Mouse (Mus musculus): Measurements from ENCODE around the gene Meis1.

The Meis1 gene

DNA sequence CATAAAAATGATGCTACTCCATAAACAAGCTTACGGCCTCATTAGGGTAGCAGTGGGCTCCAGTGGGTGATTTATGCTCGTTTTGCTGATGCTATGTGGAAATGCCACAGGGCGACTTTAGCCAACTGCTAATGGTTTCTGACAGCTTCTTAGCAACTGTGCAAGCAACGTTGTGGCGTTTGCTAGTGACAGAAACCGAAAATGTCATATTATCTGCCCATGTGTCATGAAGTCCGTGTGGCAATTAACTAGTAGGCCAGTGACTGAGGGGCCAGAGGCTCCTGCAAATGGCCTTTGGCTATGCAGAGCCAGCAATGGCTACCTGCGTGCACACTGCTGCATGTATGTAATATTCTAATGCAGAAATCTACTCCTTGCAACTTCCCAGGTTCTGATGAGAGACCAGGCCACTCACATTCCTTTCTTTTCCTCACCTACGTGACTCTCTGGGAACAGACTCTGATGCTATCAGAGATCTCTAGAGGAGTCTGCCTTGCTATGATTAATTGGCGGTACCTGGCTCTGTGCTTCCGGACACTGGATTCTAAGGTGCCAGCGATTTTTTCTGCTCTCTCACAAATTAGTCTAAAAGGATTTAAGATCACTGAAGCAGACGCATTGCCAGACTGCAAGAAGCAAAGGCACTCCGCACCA lies 73.7 kb downstream of the Meis1 start:
- no peak for DNase-seq

DNA sequence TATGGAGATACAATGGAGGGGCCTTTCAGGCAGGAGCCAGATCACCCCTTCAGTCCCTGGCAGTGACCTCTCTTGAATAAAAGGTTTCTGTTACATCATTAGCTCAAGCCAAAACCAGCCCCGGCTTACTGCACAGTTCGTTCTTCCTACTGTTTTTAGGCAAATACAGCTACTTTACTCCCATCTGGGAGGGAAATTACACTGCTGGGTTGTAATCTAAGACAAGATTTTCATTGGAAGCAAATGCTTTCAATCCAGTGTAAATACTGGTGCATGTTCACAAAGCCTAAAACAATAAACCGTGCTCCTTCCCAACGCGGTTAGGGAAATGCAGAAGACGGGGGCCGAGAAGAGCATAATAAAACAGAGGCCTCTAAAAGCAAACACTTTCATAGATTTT lies 74.6 kb downstream of the Meis1 start:
- no peak for DNase-seq

DNA sequence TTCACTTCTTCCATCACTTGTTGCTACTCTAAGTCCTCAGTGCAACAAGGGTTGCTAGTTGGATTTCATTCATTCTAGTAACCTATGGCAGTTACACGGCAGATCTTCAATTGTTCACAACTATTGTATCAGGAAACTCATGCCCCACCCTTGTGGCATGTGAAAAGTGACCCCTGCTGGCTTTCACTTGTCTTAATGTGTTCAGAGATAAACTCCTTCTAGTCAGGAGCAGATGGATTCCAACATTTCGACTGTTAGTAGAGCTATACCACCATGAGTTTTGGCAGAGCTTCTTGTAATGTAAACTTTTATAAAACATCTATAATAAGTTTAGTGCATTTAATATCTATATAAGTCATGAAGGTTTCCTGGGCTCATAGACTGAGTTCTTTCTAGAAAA lies 75.8 kb downstream of the Meis1 start:
- DNase-seq = no peak

DNA sequence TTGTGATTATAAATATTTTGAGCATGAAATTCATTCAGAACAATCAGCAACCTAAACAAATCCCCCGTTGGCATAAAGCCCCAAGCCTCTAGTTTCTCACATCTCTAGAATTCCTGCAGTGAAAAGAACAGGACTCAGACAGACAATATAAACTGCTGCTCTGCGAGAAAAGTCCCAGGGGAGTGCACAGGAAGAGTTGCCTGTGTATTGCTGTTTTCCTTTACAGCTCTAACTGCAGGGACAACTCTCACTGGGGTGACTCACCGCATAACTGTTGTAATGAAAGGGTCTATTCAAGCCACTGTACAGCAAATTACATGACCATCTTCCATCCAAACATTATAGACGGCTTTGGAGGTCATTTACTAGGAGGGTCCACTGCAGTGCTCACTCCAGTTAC lies 77.9 kb downstream of the Meis1 start:
- DNase-seq = no peak

DNA sequence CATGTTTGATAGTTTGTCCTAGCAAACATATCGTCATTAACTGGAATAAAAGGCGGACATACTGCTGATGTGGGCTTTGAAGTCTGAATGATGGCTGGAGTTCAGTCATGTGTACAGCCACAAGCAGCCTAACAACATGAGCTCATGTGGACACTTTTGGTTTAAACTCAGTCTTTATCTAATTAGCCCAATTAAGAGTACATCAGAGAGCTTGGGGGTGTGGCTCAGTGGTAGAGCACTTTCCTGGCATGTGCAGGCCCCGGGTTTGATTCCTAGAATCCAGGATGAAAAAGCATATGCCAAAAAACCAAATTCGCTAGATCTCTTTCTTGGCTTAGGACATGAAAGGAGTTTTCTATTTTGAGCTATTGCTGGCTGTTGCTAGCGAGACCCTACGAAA lies 83.9 kb downstream of the Meis1 start:
- no peak for DNase-seq

DNA sequence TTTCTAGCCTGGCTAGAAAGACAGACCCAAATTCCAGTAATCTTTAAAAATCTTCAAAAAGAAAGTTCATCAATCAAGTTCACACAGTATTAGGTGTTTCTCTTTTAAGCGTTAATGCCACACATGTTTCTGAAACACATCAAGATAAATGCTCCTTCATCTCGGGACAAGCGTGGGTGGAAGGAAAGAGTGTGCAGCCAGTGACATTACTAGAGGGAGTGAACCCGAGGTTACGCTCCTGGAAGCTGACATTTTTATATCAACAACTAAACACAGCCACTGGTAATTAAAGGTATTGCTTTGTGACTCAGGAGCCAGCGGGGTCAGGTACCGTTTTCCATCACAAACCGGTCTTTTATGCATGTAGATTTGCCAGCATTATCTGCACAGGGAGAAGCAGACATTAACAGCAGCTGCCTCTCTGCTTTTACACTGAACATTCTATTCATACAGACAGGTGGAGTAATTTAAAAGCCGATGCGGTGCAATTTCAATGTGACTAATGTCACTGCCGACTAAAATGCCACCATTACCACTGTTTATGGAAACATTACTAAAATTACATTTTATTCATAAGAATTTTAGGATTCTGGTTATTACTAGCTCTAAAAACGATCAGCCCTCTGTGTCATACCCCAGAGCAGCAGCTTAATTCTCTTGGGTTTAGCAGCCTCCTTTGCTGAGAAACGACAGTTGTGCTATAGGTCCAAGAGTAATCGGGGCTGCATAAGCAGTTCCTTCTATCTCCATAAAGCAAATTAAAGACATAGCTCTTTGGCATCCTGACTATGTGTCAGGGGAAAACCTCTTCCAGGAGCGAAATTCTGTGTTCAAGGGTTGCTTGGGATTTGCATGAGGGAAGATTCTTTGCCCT lies 87.5 kb downstream of the Meis1 start:
- DNase-seq = no peak

DNA sequence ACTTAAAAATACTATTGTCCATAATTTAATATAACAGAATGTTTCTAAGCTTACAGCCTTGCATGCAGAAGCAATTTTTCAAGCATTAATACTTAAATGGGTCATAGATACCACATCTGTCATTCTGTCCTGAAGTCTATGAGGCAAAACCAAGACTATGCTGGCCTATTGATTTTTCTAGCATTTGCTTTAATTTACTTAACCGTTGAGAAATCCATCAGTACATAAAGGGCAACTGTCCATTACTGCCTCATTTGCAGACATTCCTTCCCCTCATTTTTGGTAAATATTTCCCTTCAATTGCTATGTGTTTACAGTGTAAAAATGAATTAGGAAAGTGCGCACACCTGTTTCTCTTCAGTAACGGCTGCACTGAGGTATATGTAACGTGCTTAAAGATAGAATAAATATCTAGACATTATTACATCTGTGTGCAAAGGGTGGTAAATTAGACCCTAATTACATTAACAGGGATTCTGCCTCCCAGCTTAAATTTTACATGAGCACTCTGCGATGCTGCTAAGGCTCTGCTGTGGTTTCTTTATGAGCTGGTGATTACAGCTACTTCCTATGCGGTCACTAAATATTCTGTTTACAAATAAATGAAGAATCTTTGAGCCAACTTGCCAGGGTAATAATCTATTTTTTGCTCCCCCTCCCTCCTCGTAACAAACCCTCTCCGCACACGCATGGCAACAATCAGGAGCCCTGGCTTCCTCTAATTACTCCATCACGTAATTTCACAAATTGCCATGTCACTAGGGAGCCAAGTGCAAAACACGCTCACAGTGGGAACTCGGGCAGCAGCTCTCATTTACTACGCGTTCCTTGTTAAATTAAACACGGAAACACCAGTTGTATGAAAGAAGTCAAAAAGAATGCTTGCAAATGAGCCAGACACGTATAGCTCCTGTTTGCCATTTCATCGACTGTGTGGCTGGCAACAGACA lies 88.7 kb downstream of the Meis1 start:
- no peak for DNase-seq

DNA sequence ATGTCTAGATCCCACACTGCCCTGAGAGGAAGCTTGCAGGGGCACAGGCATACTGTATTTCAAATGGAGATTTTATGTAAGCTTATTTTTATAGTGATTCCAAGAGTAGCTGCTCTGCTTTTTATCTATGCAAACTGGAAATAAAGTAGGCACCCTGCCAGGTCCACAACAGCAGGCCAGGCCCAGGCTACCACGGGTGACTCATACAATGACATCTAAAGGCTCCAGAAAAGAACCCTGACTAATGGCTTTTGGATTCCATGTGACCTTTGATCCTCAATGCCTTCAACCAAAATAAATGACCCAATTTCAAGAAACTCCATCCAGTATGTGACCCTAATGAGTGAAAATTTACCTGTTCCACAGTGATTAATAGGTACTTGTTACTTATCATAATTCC lies 91.4 kb downstream of the Meis1 start:
- DNase-seq = no peak

DNA sequence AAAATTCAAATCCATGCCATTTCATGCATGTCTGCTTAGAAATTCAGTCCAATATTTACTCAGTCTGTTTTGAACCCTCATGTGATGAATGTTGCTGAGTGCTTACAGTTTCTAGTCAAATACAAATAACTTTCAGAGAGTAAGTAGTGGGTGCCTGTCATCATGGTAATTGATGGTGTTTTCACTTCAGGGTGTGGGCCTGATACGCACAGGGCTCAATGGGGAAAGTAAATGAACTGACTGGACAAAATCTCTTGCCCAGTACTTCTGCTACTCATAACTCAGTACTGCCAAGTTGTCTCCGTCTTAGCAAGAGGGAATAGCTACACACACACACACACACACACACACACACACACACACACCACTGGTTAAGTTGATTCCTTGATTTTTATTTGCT lies 92.0 kb downstream of the Meis1 start:
- no peak for DNase-seq

DNA sequence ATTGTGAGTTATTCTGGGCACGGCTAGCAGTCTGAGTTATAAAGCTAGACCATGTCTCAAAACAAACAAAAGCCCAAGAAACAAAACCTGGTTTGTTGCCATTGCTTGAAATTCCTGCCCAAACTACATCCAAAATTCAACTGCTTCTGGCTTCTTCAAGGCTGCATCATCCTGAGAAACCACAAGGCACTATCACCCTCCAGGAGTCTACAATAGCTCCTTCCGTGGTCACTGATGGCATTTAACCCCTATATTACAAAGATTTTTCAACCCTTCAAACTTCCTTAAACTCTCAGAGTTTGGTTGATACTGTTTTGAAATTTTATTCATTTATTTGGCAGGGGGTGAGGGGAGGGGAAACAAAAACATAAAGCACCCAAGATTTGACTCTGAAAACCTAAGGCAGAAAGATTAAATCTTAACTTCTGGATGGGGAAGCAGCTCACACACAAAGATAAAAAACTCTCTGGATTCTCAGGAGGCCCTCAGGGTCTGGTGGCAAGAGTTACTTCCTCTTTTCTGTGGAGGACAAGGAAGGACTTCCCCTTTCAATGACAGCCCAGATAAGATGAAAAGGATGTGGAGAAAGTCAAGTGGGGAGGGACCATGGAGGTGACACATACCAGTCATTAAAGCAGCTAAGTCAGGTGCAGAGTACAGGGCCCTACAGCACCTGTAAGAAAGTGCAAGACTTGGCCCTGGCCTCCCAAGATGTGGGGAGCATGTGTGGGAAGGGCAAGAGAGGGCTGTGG lies 94.0 kb downstream of the Meis1 start:
- no peak for DNase-seq

DNA sequence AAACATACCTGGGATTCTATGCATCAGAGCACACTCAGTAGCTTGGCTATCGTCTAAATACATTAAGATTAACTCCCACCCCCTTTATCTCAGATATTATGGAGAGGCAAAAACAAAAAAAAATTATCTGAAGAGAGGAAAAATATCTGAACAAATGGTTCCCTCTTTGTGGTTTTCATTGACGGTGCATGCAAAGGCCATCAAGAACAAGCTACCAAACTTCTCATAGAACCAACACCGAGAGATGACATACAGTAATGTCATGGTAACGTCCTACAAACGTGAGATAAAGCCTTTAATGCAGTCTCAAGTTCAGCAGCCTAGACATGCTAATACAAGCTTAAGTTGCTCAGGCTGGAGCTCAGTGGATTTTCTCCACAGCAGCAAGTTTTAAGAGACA lies 95.5 kb downstream of the Meis1 start:
- no peak for DNase-seq

DNA sequence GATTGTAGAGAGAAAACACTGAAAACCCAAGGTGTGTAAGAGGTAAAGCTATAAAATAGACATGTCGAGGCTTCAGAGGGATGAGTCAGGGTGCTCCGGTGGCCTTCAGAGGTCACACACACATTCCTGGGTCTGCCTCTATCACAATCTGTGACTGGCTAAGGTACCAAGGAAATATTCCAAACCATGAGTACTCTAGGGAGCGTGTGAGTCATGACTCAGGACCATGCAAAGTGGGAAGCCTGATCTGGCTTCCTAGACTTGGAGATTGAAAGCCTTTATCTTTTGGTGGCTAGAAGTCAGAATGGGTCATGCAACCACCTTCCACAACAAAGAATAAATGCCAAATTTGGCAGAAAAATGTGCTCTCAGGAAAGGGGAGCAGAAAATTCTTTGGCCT lies 98.1 kb downstream of the Meis1 start:
- DNase-seq = no peak

DNA sequence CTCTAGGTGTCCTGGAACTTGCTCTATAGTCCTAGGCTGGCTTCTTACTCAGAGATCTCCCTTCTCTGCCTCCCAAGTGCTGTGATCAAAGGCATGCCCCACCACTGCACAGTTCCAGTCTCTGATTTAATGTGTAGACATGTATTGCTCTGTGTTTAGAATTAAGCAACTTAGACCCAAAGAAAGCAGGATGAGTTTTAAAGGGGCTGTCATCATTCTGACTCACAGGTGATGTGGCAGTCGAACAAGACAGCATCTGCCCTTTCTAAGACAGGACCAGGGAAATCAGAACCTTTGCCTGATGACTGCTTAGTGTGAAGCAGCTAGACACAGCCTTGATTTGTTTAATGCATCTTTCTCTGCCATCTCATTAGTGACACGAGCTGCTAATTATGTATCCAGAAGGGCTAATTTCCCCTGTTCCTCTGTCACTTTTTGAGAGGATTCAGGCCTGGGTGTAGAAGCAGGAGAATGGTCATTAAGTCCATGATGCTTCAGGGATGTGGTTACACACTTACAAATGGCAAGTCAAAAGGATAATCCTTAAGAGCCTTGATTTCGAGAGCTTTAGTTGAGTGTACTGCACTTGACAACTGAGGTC lies 99.5 kb downstream of the Meis1 start:
- DNase-seq = no peak

DNA sequence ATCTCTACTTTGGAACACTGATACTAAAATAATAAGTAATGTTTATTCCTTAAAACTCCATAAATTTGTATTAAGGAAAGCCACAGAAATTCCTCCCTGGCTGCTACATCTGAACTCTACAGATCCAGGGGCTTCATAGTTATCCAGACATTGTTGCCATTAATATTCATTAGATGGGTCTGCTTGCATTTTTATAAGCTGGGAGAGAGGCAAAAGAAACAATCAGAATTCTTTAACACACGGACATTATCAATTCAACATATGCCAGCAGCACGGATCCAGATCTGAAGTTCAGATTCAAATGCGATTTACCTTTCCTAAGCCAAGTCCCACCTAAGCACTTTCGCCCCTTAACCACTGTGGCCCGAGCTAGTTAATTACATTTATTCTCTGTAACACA lies 100.9 kb downstream of the Meis1 start:
- DNase-seq = no peak

DNA sequence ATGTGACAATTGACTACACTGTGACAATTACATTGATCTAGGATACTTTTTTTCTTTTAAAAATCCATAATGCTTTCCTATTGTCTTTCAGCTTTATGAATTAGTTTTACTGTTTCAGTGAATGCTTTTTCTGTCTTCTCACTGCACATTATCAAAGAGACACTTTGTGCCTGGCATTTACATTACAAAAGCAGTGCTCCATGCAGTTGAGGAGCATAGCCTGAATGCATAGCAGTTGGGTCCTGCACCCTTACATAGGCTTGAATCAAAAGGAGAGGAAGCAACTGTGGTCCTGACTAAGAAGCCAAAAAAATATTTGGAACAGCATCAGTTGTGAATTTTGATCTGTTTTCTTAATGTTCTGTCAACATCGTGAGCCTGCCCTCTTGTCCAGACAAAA lies 105.5 kb downstream of the Meis1 start:
- no peak for DNase-seq

DNA sequence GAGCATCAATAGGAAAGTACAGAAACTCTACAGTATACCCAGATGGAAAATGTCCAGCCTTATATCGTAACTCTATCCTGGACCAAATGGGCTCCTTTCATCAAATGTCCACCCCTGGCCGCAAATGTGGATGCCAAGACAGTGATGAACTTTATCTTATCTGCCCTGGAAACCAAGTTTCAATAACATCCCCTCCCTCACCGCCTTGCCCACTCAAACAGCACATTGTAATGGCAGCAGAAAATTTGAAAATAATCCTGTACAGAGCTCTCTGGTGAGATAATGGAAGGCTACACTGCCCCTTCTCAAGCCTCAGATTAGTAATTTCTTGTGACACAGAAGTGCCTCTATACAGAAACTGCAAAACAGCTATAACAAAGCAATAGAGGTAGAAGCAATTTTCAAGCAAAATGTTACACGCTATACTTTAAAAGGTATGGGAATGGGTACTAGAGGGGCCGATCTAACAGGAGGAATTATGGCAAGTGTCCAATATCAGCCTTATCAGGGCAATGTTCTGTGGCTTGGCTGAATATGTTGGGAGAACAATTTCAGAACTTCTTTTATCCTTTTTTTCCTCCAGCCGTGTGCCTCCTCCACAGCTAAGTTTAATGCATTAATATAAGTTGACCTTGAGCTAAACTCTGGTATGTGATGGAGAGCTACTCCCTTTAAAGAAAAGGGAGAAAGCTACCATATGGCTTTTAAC lies 106.3 kb downstream of the Meis1 start:
- DNase-seq = no peak

DNA sequence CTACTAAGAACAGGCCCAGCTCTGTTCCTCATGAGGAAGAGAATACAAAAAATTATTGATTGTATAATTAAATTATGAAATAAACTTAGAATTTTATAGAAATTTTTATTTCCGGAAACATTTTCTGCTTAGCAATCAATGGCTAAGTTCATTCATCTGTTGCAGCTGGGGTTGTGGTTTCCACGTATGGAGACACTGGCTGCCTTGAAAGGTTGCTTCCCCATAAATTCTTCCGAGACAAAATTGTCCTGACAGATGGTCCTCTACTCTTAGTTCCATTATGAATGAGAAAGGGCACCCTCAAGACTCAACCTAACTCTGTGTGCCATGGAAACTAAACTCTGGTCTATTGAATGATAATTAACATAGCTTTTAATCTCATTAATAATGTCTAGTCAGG lies 111.9 kb downstream of the Meis1 start:
- DNase-seq = no peak

DNA sequence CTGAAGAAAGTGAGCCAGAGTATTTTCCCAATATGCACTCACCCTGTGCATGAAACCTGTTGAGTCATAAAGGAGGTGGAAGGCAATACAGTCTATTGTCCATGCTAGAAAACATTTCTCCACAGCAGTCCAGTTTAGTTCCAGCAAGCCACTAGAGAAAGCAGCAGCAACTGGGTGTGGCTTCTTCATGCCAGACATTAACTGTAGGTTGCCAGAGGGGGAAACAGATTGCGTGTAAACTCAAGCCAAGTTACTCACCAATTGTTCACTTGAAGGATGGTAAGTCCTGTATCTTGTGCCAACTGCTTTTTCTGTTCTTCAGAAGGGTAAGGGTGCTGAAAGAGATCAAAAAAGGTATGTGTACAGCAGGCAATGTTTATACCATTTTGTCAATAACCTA lies 113.4 kb downstream of the Meis1 start:
- DNase-seq = no peak

DNA sequence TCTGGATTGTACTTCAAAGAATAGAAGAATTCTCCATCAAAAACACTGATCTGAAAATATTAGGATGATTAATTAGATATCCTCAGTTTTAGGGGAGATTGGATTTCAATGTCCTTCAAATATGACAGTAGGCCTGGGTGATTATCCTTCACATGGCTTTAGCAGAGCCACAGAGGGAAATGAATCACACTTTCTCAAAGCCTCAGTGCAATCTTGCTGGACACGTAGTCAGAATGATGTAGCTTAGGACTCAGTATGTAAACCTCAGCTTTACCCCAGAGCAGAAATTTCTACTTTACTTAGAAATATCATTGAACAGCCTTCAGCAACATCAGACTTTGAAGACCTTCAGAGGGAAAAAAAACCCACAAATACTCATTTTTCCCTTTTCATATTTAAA lies 113.9 kb downstream of the Meis1 start:
- DNase-seq = no peak

DNA sequence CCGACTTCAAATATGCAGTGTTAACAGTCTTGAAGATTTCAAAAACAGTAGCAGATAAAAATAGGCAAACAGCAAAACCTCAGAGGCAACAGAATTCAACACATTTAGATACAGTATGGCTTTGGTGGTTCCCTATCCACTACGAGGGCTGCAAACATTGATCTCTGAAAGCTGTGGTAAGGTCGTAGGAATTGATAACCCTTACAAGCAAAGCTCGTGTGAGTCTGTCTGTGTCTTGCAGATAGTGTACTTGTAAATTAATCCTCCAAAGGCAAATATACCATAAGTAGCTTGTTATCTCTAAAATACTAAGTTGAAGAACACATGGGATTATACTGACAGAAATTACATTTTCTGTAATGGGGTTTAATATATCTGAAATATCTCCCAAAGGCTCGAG lies 114.5 kb downstream of the Meis1 start:
- no peak for DNase-seq

DNA sequence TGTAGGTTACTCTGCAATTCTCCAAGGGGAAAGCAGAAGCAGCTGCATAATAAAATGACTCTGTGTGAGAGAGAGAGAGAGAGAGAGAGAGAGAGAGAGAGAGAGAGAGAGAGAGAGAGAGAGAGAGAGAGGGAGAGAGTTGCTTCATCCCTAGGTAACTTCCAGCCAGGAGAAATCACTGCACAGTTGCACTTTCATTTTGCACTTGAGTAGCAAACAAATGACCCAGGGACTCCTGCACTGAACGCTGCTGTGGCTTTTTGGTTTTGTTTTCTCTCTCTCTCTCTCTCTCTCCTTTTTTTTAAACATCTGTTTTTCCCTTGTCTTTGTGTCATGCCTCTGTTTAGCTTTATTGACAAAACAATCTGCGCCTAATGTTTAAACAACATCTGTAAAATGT lies 118.3 kb downstream of the Meis1 start:
- no peak for DNase-seq

DNA sequence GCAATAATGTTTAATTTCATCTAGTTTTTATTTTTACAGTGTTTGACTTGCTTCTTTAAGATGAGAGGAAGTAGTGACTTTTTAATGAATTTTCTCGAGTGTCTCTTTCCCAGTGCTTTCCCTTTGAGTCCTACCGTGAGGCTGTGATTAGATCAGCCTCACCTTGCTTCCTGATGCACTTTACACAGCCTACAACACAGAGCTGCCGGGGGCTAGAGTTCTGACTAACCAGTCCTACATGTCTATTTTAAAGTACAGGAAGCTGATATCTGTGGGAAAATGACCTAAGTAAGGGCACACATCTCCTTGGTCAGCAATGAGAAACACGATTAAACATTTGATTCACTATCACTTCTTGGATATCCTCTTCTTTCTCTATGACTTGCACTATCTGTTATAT lies 119.9 kb downstream of the Meis1 start:
- DNase-seq = no peak
